Mouse (Mus musculus): ENCODE data around the gene Fam72a.

DNA sequence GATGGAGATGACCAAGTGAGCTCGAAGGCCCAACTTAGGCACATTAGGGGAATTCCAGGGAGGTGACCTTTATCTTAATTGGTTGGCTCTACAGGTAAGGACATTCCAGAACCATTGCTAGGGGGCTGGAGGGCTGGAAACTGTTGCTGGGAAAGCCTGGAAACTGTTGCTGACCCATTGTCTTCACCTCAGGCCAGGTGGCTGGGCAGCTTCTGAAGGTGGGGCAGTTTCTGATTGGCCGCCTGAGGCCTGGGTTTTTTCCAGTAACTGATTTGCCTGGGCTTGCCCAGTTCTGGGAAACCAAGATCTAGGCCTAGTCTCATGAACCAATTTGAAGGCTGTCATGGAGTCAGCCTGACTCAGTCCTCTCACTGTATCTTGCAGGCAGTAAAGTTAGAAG lies 34.4 kb downstream of the Fam72a start:
- TF ChIP-seq POLR2A (IDR thresholded peaks at IDR 0.05; ENCODE audit: control insufficient read depth, extremely low read depth, insufficient read depth, low read length, poor library complexity) = no peak
- no peak for TF ChIP-seq CTCF (IDR thresholded peaks at IDR 0.05; ENCODE audit: borderline replicate concordance, control insufficient read depth, extremely low read depth, insufficient read depth, low read length, poor library complexity)
